Mouse (Mus musculus): ENCODE results near the gene Rpia. TPM values are rescaled to one million over a fixed set of nuclear protein-coding genes. Genes with fewer than 3 reads are reported as not detected.
"Not testable (repeated sequence)": the region's sequence is repeated elsewhere in the genome, so short reads cannot be mapped to it uniquely, and the experiment has no call there.

Rpia gene
- total RNA-seq (2021) (10 to 100 TPM; 15.6 to 16.8 TPM), polyA plus RNA-seq (2012; rRNA removed) (6.2 and 6.9 TPM in 2 replicates)
- long read RNA-seq, partial matches to known transcripts, result 0 of 1 reads
- long read RNA-seq, other reads (novel, unspliced or antisense), result 1 of 1 reads

DNA sequence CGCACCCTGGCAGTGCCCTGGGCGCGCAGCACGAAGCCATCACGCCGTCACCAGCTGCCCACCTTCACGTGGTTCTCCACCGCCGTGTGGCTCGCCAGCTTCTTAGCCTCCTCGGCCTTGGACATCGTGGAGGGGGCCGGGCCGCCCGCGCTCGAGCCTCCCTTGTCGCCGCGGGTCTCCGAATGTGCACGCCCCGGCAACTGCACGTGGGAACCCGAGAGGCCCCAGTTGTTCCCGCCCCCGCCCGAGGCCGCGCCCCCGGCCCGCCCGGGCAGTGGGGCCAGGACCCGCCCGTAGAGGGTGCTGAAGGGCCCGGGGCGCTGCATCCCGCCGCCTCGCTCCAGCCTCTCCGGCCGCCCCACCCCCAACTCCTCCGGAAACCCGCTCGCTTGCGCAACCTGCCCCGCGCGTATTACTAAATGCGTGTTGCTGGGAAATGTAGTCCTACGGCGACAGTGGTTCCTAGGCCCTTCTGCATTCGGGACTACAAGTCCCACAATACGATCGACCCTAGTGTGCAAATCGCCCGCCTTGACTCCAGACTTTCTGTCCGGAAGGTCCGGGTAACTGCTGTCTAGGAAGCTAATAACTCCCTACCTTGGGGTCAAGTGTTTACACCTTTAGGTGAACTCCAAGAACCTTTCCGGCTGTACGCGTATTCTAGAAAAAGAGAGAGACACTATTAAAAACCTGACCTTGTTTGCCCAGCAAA, at the start of gene Rpia:
TSS of gene Rpia (minus strand) at position 409 of the 712 bp plus-strand sequence.
- peak; percentile 99 for DNase-seq

DNA sequence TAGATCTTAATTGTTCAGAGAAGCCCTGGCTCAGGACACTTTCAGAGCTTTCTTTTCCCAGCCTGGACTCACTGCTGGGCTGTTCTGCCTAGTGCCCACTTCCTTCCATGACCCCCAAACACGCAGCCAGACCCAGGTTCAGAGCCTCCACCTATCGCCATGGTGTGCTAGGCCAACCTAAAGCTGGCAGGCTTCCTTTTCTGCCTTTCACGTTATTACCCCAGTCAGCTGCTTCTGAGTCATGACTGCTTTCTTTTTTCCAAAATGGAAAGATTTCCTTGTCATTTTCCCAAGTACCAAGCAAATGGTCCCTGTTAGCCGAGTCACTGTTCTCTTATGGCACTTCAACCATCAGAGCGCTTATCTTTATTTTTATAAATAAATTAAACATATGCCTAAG, 48.2 kb upstream of the Rpia start:
- no peak for DNase-seq

DNA sequence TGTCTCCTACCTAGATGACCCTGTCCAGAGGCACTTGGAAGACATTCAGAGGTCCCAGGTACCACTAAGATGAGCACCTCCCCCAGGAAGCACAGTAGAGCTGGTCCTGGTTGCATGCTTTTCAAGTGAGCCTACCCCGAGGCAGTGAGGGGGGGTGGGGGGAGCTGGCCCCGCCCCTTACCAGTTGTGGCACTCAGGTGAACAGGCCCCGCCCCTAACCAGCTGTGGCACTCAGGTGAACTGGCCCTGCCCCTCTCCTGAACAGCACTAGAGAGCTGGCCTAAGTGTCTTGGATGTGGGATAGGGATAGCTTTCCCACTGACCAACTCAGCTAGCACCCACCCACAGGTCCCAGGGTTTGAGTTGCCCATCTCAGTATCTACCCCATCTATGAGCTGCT, 46.5 kb upstream of the Rpia start:
- DNase-seq, result no peak

DNA sequence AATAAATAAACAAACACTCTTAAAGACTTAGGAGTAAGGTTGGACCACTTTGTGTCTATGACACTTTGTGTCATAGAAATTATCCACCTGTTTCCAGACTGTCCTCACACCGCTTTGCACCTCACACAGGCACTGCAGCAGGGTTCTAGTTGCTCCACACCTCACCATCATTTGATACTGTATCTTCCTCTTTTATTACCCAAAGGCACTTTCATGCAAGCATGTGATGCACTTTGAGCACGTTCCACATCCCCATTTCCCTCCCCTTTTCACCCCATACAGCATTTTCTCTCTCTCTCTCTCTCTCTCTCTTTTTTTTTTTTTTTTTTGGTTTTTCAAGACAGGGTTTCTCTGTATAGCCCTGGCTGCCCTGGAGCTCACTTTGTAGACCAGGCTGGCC, 45.3 kb upstream of the Rpia start:
- DNase-seq, result no peak

DNA sequence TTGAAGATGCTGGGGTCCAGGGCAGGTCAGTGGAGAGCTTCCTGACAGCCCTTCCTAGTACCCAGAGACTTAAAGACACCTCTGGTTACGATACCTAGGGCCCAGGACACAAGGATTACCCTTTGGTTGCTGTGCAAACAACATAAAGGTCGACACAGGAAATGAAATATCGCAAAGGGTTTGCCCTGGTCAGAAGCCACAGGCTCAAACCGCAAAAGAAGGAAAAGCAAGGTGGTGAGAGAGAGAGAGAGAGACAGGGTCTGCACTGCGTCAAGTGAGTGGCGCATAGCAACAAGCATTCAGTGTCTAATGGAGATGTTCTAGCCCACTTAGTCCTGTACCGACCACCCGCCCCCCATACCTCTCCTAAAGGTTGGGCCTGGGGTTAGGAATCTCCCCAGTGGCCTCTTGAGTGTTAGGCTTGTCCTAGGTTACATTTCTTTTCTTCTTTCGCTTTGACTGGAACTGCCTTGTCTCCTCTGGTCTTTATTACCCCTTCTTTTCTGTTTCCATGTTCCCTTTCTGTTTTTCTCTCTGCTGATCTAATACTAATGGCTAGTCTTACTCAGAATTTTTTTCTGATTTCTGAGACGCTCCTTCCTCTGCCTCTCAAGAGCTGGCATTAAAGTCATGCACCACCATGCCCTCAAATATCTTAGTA, 39.3 kb upstream of the Rpia start:
- no peak for DNase-seq

DNA sequence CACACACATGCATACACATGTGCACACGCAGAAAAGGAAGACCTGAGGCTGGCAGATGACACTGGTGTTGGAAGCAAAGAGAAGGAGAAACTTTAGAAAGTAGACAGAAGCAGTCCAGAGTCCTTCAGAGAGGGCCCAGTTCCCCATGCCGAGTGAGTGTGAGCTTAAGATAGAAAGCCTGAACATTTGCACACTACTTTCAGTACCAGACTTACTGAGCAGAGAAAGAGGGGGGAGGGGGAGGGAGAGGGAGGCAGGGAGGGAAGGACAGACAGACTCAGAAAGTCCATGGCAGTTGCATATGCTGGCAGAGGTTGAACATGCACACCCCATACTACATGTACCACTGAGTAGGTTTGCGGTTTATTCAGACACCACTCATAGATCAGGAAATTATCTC, 38.5 kb upstream of the Rpia start:
- DNase-seq, result no peak

DNA sequence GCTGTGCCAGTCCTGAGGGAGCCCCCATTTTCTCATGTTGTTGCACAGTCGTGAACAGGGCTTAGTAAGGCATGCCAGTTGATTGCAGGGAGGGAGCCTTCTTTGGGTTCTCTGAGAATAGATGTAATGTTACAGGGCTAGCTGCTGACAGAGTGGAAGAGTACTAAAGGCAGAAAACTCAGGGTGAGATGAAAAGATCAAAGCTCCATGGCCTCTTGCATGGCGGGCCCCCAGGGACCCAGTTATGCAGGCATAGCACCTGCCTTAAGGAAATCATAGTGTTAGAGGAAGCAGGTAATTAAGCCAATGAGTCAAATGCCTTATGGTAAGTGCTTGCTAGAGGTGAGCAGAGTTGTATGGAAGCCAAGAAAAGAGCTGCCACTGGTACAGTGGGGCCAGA, 37.4 kb upstream of the Rpia start:
- DNase-seq, result no peak

DNA sequence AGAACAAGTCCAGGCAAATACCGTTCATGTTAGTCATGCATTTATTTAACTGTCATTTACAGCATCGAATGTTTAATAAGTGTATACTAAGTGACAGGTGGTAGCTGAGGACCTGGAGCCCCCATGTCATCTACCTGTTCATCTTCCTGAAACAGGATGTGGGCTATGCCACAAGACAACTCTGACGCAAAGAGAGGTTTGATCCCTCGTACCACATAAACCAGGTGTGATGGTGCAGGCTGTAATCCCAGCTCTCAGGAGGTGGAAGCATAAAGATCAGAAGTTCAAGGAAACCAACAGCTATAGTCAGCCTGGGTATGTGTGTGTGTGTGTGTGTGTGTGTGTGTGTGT, 32.9 kb upstream of the Rpia start:
- DNase-seq, result no peak

DNA sequence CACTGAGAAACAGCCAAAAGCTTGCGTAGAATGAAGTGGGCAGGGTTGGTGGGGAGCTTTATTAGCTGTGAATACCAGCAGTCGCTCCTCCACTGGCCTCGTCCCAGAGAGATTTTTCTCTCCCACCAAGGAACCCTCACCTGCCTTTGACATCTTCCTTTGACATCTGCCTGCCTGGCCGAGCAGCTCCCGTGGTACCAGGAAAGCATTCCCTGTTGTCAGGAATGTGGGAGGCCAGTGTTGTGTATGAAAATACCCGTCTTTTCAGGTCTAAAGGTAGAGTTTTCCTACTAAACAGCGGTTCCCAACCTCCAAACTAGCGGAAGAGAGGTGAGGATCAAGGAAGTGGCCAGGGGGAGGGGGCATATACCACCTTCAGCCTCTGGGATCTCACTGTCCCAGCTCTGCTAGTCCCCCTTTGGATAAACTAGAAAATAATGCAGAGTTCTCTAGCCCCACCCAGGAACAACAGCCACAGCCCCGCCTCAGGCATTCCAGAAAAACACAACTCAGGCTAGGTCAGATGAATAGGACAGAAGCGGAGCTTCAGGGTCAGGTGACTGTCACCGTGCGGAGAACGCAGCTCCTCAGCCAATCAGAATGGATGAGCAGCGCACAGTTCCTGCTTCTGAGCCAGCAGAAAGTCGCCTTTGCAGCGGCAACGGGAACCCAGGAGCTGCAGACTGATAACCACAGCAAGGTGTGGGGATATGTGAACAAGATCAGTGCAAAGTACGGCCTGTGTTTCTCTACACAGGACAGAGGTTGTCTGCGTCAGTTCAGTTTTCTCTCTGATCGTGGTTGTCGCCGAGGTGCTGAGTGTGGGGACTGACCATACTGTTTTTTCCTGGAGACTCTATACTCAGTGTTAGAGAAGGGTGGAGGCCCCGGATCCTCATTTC, 32.3 kb upstream of the Rpia start:
- DNase-seq, result peak; percentile 89

DNA sequence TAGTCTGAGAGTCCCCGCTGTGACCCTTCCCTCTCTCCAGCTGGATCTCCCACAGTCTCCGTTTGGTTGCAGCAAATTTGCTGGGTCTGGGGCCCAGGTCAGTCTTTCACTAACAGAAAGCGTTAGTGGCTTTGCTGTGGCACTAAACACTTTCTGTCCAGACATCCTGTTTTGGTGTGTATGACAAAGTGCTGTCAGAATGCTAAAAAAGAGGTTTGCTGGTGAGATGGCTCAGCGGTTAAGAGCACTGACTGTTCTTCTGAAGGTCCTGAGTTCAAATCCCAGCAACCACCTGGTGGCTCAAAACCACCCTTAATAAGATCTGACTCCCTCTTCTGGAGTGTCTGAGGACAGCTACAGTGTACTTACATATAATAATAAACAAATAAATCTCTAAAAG, 31.2 kb upstream of the Rpia start:
- DNase-seq, result not testable (repeated sequence)

DNA sequence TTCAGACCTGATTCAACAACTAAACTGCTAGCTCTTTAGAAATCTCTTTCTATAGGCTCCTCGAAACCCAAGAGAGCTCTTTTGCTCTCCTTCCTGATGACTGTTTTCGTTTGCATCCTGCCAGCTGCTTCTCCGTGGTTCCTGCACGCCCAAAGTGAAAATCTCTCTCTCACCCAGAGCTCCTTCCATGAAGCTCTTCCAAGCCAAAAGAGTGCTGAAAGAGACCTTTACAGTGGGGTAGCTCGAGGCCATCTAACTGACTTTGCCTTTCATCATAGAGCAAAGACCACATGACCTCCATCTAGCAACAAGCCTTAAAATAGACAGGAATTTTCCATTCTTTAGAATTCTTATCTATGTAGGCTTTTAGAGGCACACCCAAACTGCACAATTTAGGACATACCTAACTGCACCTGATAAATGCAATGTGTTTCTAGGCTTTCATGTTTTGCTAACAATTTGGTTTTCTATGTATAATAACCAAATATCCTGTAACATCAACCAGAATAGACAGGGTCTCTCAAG, 30.4 kb upstream of the Rpia start:
- DNase-seq, result peak; percentile 25

DNA sequence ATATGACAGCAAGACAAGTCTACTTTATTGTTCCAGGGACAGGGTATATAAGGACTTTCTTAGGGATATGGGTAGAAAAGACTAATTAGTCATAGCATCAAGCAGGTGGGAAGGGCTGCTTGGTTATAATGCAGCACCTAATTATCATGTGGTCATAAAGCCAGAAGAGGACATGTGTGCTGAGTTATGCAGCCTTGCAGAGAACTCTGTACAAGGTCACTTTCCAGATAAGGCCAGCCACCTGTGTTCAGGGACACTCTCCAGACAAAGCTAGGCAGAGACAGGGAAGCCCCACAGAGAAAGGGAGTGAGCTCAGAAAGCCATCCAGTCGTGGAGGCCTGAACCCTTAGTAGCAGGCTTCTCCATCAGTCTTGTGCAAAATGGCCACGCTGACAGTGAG, 29.5 kb upstream of the Rpia start:
- peak; percentile 50 for DNase-seq

DNA sequence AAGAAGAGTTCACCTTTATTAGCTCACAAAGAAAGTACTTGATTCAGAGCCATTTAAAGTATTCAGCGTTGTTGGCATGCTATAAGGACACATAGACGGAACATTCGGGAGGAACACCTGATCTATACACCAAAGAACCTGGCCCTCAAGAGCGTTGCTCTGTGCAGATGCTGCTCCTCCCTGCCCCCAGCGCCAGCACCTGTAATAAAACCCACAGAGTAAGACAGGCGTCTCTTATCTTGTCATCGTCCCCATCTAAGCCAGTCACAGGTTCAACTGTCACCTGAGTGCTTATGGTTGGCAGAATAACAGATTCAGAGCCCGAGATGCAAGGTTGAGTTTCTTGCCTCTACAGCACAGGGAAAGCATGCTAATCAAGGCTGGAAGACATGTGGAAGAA, 23.4 kb upstream of the Rpia start:
- no peak for DNase-seq

DNA sequence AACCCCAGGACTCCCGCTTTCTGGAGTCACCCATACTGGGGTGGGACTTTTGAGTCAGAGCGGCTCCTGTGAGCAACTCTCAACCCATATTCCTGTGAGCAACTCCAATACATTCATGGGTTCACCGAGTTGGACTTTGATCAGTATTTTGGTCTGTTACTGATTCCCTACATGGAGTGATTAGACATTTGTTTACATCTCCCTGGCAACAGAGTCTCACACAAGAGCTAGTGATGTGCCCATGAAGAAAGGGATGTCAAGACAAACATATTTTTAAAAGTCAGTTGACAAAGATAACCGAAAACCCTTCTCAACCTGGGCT, 22.6 kb upstream of the Rpia start:
- DNase-seq, result no peak

DNA sequence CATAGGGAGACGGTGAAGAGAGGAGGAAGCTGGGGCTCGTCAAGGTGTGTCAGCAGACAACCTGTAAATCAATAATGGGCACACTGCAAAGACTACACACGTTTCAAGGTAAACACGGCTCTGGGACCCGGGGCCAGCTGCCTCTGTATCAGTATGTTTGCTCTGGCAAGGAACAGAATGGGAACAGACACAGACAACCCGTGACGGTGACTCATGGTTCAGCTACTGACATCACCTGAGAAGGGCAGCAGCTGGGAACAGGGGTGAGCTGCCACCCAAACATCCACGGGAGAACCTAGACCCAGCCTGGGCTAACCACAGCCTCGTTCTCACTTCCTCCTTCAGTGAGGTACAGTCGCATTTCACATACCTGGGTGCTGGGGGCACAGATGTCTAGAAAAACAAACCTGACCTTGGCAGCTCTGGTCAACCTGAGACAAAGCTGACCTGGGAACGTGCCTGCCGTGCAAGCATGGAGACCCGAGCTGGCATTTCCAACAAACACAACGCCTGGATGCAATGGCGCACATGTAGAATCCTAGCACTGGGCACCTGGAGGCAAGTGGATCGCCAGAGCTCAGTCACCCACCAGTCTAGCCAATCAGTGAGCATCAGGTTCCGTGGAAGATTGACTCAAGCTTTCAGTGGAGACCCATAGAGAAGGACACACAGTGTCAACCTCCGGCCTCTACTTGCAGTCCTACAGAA, 22.0 kb upstream of the Rpia start:
- DNase-seq, result peak; percentile 53

DNA sequence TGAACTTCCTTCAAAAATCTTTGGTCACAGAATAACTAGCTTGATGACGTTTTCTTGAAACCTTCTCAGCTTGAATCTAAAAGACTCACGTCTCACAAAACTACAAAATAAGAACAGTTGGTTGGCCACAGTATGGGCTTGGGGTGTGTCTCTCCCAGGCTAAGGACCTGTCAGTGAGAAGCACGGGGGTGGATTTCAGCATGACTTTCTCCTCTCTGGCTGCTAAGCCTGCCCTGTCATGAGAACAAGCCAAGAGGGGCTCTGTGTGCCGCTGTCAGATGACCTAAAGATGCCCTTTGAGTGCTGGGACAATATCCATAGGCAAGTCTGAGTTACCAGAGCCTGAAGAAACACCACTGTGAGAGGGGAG, 20.5 kb upstream of the Rpia start:
- no peak for DNase-seq

DNA sequence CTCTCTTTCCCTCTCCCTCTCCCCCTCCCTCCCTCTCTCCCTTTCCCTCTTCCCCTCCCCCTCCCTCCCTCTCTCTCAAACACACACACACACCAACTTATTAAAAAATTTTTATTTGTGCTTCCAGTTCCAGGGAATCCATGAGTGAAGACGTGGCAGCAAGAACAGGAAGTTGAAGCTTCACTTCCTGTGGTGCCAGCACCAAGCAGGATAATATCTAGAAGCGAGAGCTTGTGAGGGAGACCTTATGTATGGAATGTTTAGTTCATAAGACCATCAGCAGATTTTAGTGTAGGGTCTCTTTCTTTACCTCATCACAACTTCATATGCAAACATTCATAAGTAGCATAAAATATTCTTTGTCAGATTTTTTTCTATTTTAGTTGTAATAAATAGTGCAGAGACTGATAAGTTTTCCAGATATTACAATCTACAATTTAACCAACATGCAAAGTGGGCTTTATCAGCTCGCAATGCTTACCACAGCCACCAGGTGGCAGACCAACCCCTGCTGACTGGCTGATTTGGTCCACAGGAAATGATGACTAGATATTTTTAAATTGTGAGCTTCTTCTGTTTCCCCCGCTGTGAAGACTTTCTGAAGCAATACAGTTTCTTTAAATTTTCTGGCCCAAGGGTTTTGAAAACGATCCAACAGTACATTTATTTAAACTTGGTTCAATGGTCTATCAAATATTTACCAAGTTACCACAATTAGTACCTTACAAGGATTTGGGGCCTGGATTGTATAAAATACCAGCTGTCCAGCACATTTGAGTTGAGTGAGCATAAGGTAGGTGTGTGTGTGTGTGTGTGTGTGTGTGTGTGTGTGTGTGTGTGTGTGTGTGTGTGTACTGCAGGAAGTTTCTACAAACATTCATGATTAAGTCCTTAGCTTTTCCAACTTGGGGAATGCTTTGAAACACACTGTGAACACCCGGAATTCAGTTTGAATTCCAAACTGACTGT, 19.8 kb upstream of the Rpia start:
- peak; percentile 76 for DNase-seq

DNA sequence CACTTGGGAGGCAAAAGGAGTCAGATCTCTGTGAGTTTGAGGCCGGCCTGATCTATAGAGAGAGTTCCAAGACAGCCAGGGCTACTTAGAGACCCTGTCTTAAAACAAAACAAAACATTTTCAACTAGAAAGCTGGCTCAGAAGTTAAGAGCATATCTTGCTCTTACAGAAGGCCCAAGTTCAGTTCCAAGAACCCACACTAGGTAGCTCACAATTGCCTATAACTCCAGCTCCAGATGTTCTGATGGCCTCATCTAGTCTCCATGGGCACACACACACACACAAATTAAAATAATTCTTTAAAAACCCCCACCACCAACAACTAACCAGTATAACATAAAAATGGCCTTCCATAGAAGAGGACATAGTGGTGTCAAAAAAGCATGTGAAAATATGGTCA, 18.5 kb upstream of the Rpia start:
- no peak for DNase-seq

DNA sequence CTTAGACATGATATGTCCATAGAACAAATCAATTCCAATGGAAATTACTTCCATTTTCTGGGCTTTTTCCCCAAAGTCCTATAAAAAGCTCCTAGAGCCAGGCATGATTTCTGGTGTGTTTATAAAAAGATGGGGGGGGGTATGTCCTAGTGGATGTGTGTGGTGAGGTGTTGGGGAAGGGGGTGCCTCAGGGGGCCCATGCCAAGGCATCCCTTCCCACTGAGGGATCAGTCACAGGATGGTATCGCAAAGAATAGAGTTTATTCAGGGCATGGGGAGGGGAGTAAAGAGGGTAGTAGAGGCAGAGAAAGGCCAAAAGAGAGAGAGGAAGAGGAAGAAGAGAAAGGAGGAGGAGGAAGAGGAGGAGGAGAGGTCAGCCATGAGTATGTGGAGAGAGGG, 14.5 kb upstream of the Rpia start:
- no peak for DNase-seq

DNA sequence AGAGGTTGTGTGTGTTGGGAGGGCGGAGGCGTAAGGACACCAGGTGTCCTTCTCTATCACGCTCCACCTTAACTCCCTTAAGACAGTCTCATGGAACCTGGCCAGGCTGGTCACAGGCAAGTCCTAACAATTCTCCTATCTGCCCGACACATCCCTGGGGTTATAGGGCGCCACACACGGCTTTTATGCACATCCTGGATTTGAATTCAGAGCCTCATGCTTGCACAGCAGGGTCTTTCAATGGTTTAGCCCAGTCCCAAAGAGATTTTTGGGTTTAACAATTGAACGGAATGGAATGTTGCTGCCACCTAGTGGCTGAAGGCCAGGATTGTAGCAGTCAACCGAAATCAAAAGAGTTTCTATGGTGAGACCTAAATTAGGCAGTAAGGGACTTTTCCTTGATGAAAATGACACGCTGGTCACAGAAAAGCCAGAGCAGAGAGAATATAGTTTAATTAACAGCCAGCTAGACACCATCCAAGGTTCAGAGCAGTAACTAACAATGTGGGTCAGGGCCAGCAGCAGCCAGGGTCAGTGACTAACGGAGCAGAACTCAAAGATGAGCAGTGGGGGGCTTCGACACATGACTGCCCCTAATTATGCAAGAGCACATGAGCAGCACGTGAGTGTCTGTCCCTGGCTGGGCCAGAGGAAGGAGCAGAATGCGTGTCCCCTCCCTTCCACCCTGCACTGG, 13.9 kb upstream of the Rpia start:
- DNase-seq, result peak; percentile 57

Data from adrenal gland, adult 2 months (tissue).